Mouse (Mus musculus) effector memory CD4-positive, alpha-beta T cell, adult 5 months (primary cell): ENCODE results near the gene Wtap. TPM values are rescaled to one million over a fixed set of nuclear protein-coding genes. Genes with fewer than 3 reads are reported as not detected.

ENCODE experiments used
- polyA plus RNA-seq: library from polyadenylated mRNA; unstranded; fragments of 100-300 nt; shearing (Covaris generic); gene quantifications from one replicate; pipeline ENCODE4 v1.2.1, GENCODE M21; 2017

Gene Wtap
- 77.8 TPM for polyA plus RNA-seq

GRCm38 (mm10) chr17:12994069-12994468 is at the start of gene Wtap:
TSS of gene Wtap (minus strand) at chr17:12994169.

GRCm38 (mm10) chr17:13006546-13006945 is 12.6 kb upstream of the Wtap start, which contains the start of gene Sod2:
TSS of gene Sod2 (plus strand) at chr17:13006846.

GRCm38 (mm10) chr17:12960331-12960873 is 33.6 kb downstream of the Wtap start, which contains the start of gene Acat2:
TSS of gene Acat2 (minus strand) at chr17:12960747.

GRCm38 (mm10) chr17:12940151-12940805 is 53.7 kb downstream of the Wtap start, which contains the start of gene Acat3:
TSS of gene Acat3 (minus strand) at chr17:12940600.

Other genes starting within 250 kb of the Wtap start
- 30.6 TPM for gene Igf2r, start 224.5 kb downstream of the Wtap start, polyA plus RNA-seq
- 0.59 TPM for gene Mas1, start 126.0 kb downstream of the Wtap start, polyA plus RNA-seq
- gene Mrgprh, start 118.1 kb downstream of the Wtap start, polyA plus RNA-seq: not detected
- 0.25 TPM for gene Pnldc1, start 83.9 kb downstream of the Wtap start, polyA plus RNA-seq
- 200 TPM for gene Tcp1, start 78.5 kb downstream of the Wtap start, polyA plus RNA-seq
- gene Mrpl18, start 77.8 kb downstream of the Wtap start, polyA plus RNA-seq: 57.8 TPM
- gene Acat3, start 53.6 kb downstream of the Wtap start, polyA plus RNA-seq: 0.66 TPM
- gene Acat2, start 33.4 kb downstream of the Wtap start, polyA plus RNA-seq: 34.7 TPM
- 97.5 TPM for gene Sod2, start 12.7 kb upstream of the Wtap start, polyA plus RNA-seq
- not detected for gene Gpr31b, start 58.1 kb upstream of the Wtap start, polyA plus RNA-seq
- gene Tcp10b, start 66.9 kb upstream of the Wtap start, polyA plus RNA-seq: 0.27 TPM
- gene Unc93a, start 137.6 kb upstream of the Wtap start, polyA plus RNA-seq: not detected
- not detected for gene Smok2a, start 227.0 kb upstream of the Wtap start, polyA plus RNA-seq
- gene Smok2b, start 236.1 kb upstream of the Wtap start, polyA plus RNA-seq: 0.56 TPM